Mouse (Mus musculus): ENCODE measurements around the gene Chrd. TPM values are rescaled to one million over a fixed set of nuclear protein-coding genes. Genes with fewer than 3 reads are reported as not detected.

Chrd gene
- polyA plus RNA-seq (2017; shearing (Covaris generic)): 0.13 TPM

DNA sequence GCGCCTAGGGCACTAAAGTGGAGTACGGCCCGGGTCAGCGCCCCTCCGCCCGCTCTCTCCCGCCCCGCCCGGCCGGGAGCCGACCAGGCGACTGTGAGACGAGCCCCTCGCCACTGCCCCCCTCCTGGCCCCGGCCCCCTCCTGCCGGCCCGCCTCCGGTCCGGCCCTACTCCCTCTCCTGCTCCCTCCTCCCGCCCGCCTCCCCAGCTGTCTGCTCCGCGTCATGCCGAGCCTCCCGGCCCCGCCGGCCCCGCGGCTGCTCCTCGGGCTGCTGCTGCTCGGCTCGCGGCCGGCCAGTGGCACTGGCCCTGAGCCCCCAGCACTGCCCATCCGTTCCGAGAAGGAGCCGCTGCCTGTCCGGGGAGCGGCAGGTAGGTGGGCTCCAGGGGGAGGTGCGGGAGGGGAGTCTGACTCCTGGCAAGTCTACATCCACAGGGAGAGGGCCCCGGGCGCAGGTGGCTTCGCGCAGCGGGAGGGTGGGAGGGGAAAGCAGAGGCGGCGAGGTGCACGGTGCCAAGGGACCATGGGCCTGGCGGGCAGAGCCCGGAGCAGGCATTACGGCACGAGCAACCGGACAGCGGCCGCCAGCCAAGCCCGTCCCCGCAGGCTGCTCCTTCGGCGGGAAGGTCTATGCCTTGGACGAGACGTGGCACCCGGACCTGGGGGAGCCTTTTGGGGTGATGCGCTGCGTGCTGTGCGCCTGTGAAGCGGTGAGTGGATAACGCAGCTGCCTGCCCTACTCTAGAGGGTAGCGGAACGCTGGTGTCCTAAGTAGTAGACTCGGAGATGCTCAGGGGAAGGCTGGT is at the start of gene Chrd:
Gene Chrd (plus strand): TSS at position 203 of the 806 bp plus-strand sequence.

GRCm38 (mm10) chr16:20693111-20693701 is 39.7 kb upstream of the Chrd start, which contains the start of gene Fam131a:
TSS of gene Fam131a (plus strand) at chr16:20693241.

DNA sequence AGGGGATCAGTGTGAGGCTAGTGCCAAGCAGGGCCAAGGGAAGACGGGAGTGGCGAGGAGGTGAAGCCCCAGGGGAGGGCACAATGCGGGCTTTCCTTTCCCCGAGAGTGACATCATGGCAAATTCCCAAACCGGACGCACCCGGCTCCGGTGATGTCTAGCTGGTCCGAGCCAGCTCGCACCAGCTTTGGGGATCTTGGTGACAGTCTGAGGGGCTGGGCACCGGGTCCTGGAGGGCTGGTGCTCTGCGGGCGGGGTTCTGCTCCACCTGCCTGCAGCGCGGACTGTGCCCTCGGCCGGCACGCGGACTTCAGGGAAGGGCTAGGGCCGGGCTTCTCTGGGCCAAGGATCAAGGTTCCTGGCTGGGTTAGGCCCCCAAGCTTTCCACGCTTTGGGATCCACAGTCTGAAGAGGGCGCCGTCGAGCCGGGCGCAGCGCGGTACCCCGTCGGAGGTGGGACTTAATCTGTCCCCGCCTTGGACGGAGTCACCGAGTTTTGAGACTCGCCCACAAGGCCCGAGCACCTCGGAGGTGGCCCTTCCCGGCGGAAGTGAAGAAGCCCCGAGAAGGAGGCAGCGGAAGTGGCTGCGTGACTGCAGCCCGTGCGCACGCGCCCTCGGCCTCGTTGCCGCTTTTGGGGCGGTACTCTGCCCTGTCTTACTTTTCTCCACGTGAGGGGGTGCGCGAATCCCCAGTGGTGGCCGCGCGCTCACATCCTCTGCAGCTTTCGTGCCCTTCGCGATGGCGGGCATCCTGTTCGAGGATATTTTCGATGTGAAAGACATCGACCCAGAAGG is 15.5 kb upstream of the Chrd start, which contains the start of the genes Polr2h and Clcn2:
Gene Polr2h (plus strand): TSS at position 485 of the 797 bp plus-strand sequence.
Gene Clcn2 (minus strand): TSS at position 566 of the 797 bp plus-strand sequence.

GRCm38 (mm10) chr16:20733731-20734730 is 1.1 kb downstream of the Chrd start, which contains the start of gene Thpo:
TSS of gene Thpo (minus strand) at chr16:20734511.

Other genes with a start within 250 kb of the Chrd start
- 70.0 TPM for gene Eif2b5, start 234.3 kb upstream of the Chrd start, polyA plus RNA-seq (2017; shearing (Covaris generic))
- 14.3 TPM for gene Dvl3, start 216.1 kb upstream of the Chrd start, polyA plus RNA-seq (2017; shearing (Covaris generic))
- 372 TPM for gene Ap2m1, start 197.6 kb upstream of the Chrd start, polyA plus RNA-seq (2017; shearing (Covaris generic))
- 71.6 TPM for gene Abcf3, start 184.6 kb upstream of the Chrd start, polyA plus RNA-seq (2017; shearing (Covaris generic))
- gene Vwa5b2, start 143.7 kb upstream of the Chrd start, polyA plus RNA-seq (2017; shearing (Covaris generic)): 0.23 TPM
- gene Eef1akmt4, start 121.5 kb upstream of the Chrd start, polyA plus RNA-seq (2017; shearing (Covaris generic)): 1.8 TPM
- not detected for gene Gm49333, start 121.5 kb upstream of the Chrd start, polyA plus RNA-seq (2017; shearing (Covaris generic))
- 17.6 TPM for gene Alg3, start 121.4 kb upstream of the Chrd start, polyA plus RNA-seq (2017; shearing (Covaris generic))
- gene Camk2n2, start 111.8 kb upstream of the Chrd start, polyA plus RNA-seq (2017; shearing (Covaris generic)): 0.49 TPM
- gene Ece2, start 103.3 kb upstream of the Chrd start, polyA plus RNA-seq (2017; shearing (Covaris generic)): not detected
- 183 TPM for gene Psmd2, start 81.5 kb upstream of the Chrd start, polyA plus RNA-seq (2017; shearing (Covaris generic))
- 124 TPM for gene Eif4g1, start 64.8 kb upstream of the Chrd start, polyA plus RNA-seq (2017; shearing (Covaris generic))
- gene Fam131a, start 39.9 kb upstream of the Chrd start, polyA plus RNA-seq (2017; shearing (Covaris generic)): 1.1 TPM
- gene Polr2h, start 15.5 kb upstream of the Chrd start, polyA plus RNA-seq (2017; shearing (Covaris generic)): 37.0 TPM
- 2.3 TPM for gene Clcn2, start 15.4 kb upstream of the Chrd start, polyA plus RNA-seq (2017; shearing (Covaris generic))
- 0.56 TPM for gene Thpo, start 1.4 kb downstream of the Chrd start, polyA plus RNA-seq (2017; shearing (Covaris generic))